ENCODE assay signal across 28 mouse cellular contexts in genomic region chr9:114610266-114610665, GRCm38 (mm10). TPM values are rescaled to one million over a fixed set of nuclear protein-coding genes. Genes with fewer than 3 reads are reported as not detected.
DNase-seq lines count a peak whose midpoint lies in the region; ATAC-seq lines count a peak whose summit lies in the region.
"Had no signal": no experiment of that assay in that cellular context is flagged by ENCODE, and none has a peak within 500 bp of the region (broad histone marks: within the 10 kb centered on the region; RNA-seq: fewer than 3 reads in every experiment).

No protein-coding gene starts in this region.

- 69% methylated on average over 3 of the region's 3 CpGs for WGBS in liver, embryonic 12.5 days (ENCODE audit: insufficient replicate concordance)

- H3K4me2 ChIP-seq in liver, embryonic 12.5 days, result no peak overlapping the region
- H3K4me2 ChIP-seq: forebrain, embryonic 13.5 days; heart, embryonic 12.5 days; heart, embryonic 15.5 days; hindbrain, embryonic 14.5 days had no signal

- no peaks in the 10 kb centered on the region for H3K27me3 ChIP-seq in liver, embryonic 12.5 days (replicated peaks)
- H3K27me3 ChIP-seq: forebrain, embryonic 13.5 days; heart, embryonic 12.5 days; heart, embryonic 15.5 days had no signal

- no peak overlapping the region for H3K27ac ChIP-seq in liver, embryonic 12.5 days
- H3K27ac ChIP-seq: forebrain, embryonic 10.5 days; forebrain, embryonic 13.5 days; heart, embryonic 15.5 days; hindbrain, embryonic 10.5 days; hindbrain, embryonic 14.5 days; hindbrain, postnatal 0 days had no signal

- DNase-seq in ES-CJ7 (ENCODE audit: low read depth, low spot score), result peak; percentile 64
- peak; percentile 63 for DNase-seq in R1 (ENCODE audit: low read depth, low spot score)
- DNase-seq in thymus, postnatal 36 days, result no peak
- DNase-seq in heart, adult 8-10 months (ENCODE audit: low spot score), result no peak
- DNase-seq: adrenal gland, adult 2 months; adrenal gland, postnatal 14 days; cerebellum, adult 11-12 months; cerebellum, adult 8-10 months; cerebellum, postnatal 10 days; cerebellum, postnatal 36 days; embryo, embryonic 11 days; gastrocnemius, postnatal 10 days; heart, adult 11 months; heart, postnatal 10 days; heart, postnatal 36 days had no signal

- no peak overlapping the region for H3K4me3 ChIP-seq in liver, embryonic 12.5 days
- H3K4me3 ChIP-seq: forebrain, embryonic 10.5 days; forebrain, embryonic 13.5 days; heart, embryonic 12.5 days; heart, embryonic 15.5 days; hindbrain, embryonic 10.5 days had no signal

- no peaks in the 10 kb centered on the region for H3K9me3 ChIP-seq in liver, embryonic 12.5 days (replicated peaks)
- H3K9me3 ChIP-seq: forebrain, embryonic 10.5 days; forebrain, embryonic 13.5 days; heart, embryonic 15.5 days; hindbrain, embryonic 10.5 days had no signal

- peaks cover 93% of the 10 kb centered on the region for H3K36me3 ChIP-seq in liver, embryonic 12.5 days

- H3K4me1 ChIP-seq in liver, embryonic 12.5 days, result peaks cover 6% of the 10 kb centered on the region; the same call in 1 of the 2 replicates
- H3K4me1 ChIP-seq: forebrain, embryonic 10.5 days; forebrain, embryonic 13.5 days; heart, embryonic 12.5 days; heart, embryonic 15.5 days; hindbrain, embryonic 10.5 days had no signal

- peak; percentile 70 for ATAC-seq in liver, embryonic 12.5 days
- ATAC-seq in megakaryocyte-erythroid progenitor cell, adult 5-6 weeks (replicated peaks; ENCODE audit: low FRiP score, low TSS enrichment, poor library complexity, severe bottlenecking), result 0 out of 2 replicates have a peak, but pooled peaks have one; percentile 20
- ATAC-seq: CD4-positive, CD25-positive, alpha-beta regulatory T cell, adult 4 months; forebrain, embryonic 13.5 days; forebrain, embryonic 16.5 days; hindbrain, postnatal 0 days; inflammation-experienced regulatory T-cells, adult 6 months had no signal

- H3K9ac ChIP-seq in liver, embryonic 12.5 days, result no peak overlapping the region
- H3K9ac ChIP-seq: forebrain, embryonic 13.5 days; heart, embryonic 12.5 days; heart, embryonic 15.5 days; hindbrain, embryonic 14.5 days had no signal

RNA-seq across cellular contexts. Expression of gene Cnot10, which starts 29.7 kb away (rescaled TPM):
- 35.8 and 38.9 TPM in 2 replicates for polyA plus RNA-seq in liver, embryonic 12.5 days (2016; fragmentation: Nextera tagmentation; extraction: Ambion mirVana)
- 44.6 and 44.7 TPM in 2 replicates for total RNA-seq in megakaryocyte-erythroid progenitor cell, adult 5-6 weeks (2014; fragmentation: Nextera tagmentation)
- total RNA-seq in megakaryocyte-erythroid progenitor cell, adult 5-6 weeks (2017), result 65.3 and 68.0 TPM in 2 replicates
- total RNA-seq in heart, adult 8-10 months (2022), result 10 to 100 TPM; 21.2 to 22.9 (median 21.8) TPM

RNA-seq across cellular contexts. Expression of gene Trim71, which starts 46.1 kb away (rescaled TPM):
- 1.7 and 2.0 TPM in 2 replicates for polyA plus RNA-seq in liver, embryonic 12.5 days (2016; fragmentation: Nextera tagmentation; extraction: Ambion mirVana)
- not detected in 2 replicates for total RNA-seq in megakaryocyte-erythroid progenitor cell, adult 5-6 weeks (2014; fragmentation: Nextera tagmentation)
- total RNA-seq in megakaryocyte-erythroid progenitor cell, adult 5-6 weeks (2017), result not detected in 2 replicates
- total RNA-seq in heart, adult 8-10 months (2022), result not detected
- total RNA-seq: adrenal gland, adult 2 months; gastrocnemius, adult 18-20 months; heart, postnatal 10 days; heart, postnatal 36 days had no signal
- polyA plus RNA-seq: adrenal gland, adult 2 months; CD4-positive, CD25-positive, alpha-beta regulatory T cell, adult 4 months had no signal

Comparison
In these comparisons a context has a peak if more than half of its experiments do, and no peak if none do; other contexts are left out.
1. DNase-seq: peak in ES-CJ7 (single experiment) and R1 (single experiment); none in thymus, postnatal 36 days (0 of 2) and heart, adult 8-10 months (single experiment).